Mouse (Mus musculus) MEL (cell line): Measurements from ENCODE around the gene Pcbp2. TPM values are rescaled to one million over a fixed set of nuclear protein-coding genes. Genes with fewer than 3 reads are reported as not detected.

ENCODE experiments used
- DNase-seq: peaks from one replicate; pipeline ENCODE4 v3.0.0; 2011; ENCODE audit warnings: low read depth, low spot score
- H3K27ac ChIP-seq: 2 replicates; pipeline ENCODE4 v1.5.1; 2012; ENCODE audit warnings: low read depth, mild to moderate bottlenecking, control low read depth, low read length, moderate library complexity; ENCODE audit not compliant: control insufficient read depth
- H3K27me3 ChIP-seq, 2 experiments: fragments of 150-350 bp in 1 of 2; sonication (generic) in 1 of 2; 2 replicates each; pipeline ENCODE4 v1.6.1; 2012; ENCODE audit warnings: low read length in 2 of 2, mild to moderate bottlenecking in 2 of 2, improper control_type of control experiment in 1 of 2, moderate library complexity in 1 of 2; ENCODE audit not compliant: insufficient read depth in 2 of 2, control insufficient read depth in 1 of 2
- H3K36me3 ChIP-seq, 2 experiments: 2 replicates each; pipeline ENCODE4 v1.6.1; 2012 to 2014; ENCODE audit warnings: low read length in 2 of 2, improper control_type of control experiment in 1 of 2, inconsistent platforms in 1 of 2, mild to moderate bottlenecking in 1 of 2; ENCODE audit not compliant: insufficient read depth in 2 of 2, control insufficient read depth in 1 of 2
- H3K4me1 ChIP-seq, 2 experiments: fragments of 150-350 bp in 1 of 2; sonication (generic) in 1 of 2; 2 replicates each; pipeline ENCODE4 v1.6.1; 2012; ENCODE audit warnings: low read length in 2 of 2, improper control_type of control experiment in 1 of 2, mild to moderate bottlenecking in 1 of 2; ENCODE audit not compliant: insufficient read depth in 2 of 2, control insufficient read depth in 1 of 2
- H3K4me3 ChIP-seq, 2 experiments: fragments of 150-350 bp in 1 of 2; sonication (generic) in 1 of 2; 2 replicates each; pipeline ENCODE4 v1.5.1; 2012; ENCODE audit warnings: low read depth in 2 of 2, low read length in 2 of 2, mild to moderate bottlenecking in 2 of 2, moderate library complexity in 2 of 2, control low read depth in 1 of 2, improper control_type of control experiment in 1 of 2; ENCODE audit not compliant: control insufficient read depth in 1 of 2, insufficient read depth in 1 of 2
- H3K79me2 ChIP-seq: 2 replicates; pipeline ENCODE4 v1.6.1; 2012; ENCODE audit warnings: mild to moderate bottlenecking, low read length, moderate library complexity; ENCODE audit not compliant: control insufficient read depth, poor library complexity, insufficient read depth
- H3K9ac ChIP-seq: 2 replicates; pipeline ENCODE4 v1.6.1; 2012; ENCODE audit warnings: low read depth, mild to moderate bottlenecking, control low read depth, low read length, moderate library complexity; ENCODE audit not compliant: control insufficient read depth, poor library complexity, severe bottlenecking
- H3K9me3 ChIP-seq: fragments of 150-350 bp; sonication (generic); replicated peaks from 2 replicates; pipeline ENCODE4 v1.6.1; 2012; ENCODE audit warnings: mild to moderate bottlenecking, low read length, improper control_type of control experiment, moderate library complexity; ENCODE audit not compliant: insufficient read depth
- BHLHE40 ChIP-seq: IDR thresholded peaks from 2 replicates; pipeline ENCODE4 v1.6.1; 2012; ENCODE audit warnings: low read depth, mild to moderate bottlenecking, inconsistent platforms, low read length, improper control_type of control experiment, borderline replicate concordance
- CHD1 ChIP-seq: IDR thresholded peaks from 2 replicates; pipeline ENCODE4 v1.6.1; 2012; ENCODE audit warnings: low read depth, mild to moderate bottlenecking, inconsistent platforms, low read length, improper control_type of control experiment
- ELF1 ChIP-seq: IDR thresholded peaks from 2 replicates; pipeline ENCODE4 v1.6.1; 2014; ENCODE audit warnings: low read depth, mild to moderate bottlenecking, inconsistent platforms, low read length, improper control_type of control experiment, moderate library complexity
- EP300 ChIP-seq, 2 experiments: IDR thresholded peaks; 2 replicates each; pipeline ENCODE4 v1.6.1; 2011; ENCODE audit warnings: improper control_type of control experiment in 2 of 2, low read length in 2 of 2, low read depth in 1 of 2, mild to moderate bottlenecking in 1 of 2
- ETS1 ChIP-seq: IDR thresholded peaks from 2 replicates; pipeline ENCODE4 v1.6.1; 2012; ENCODE audit warnings: low read depth, mild to moderate bottlenecking, inconsistent platforms, low read length, improper control_type of control experiment, moderate library complexity
- GATA1 ChIP-seq: IDR thresholded peaks from 2 replicates; pipeline ENCODE4 v1.6.1; 2011; ENCODE audit warnings: low read depth, low read length, improper control_type of control experiment
- HCFC1 ChIP-seq: IDR thresholded peaks from 2 replicates; pipeline ENCODE4 v1.6.1; 2012; ENCODE audit warnings: low read depth, mild to moderate bottlenecking, inconsistent platforms, low read length, improper control_type of control experiment, moderate library complexity
- JUND ChIP-seq: IDR thresholded peaks from 2 replicates; pipeline ENCODE4 v1.6.1; 2011; ENCODE audit warnings: low read depth, mild to moderate bottlenecking, improper control_type of control experiment, low read length
- KAT2A ChIP-seq: conservative IDR thresholded peaks from 2 replicates; pipeline ENCODE4 v1.6.1; 2012; ENCODE audit warnings: low read depth, low read length, improper control_type of control experiment, inconsistent platforms
- MAX ChIP-seq: IDR thresholded peaks from 2 replicates; pipeline ENCODE4 v1.6.1; 2011; ENCODE audit warnings: low read length, improper control_type of control experiment
- MAZ ChIP-seq: IDR thresholded peaks from 2 replicates; pipeline ENCODE4 v1.6.1; 2012; ENCODE audit warnings: low read depth, mild to moderate bottlenecking, inconsistent platforms, low read length, improper control_type of control experiment
- MXI1 ChIP-seq: IDR thresholded peaks from 2 replicates; pipeline ENCODE4 v1.6.1; 2011; ENCODE audit warnings: mild to moderate bottlenecking, low read depth, low read length, improper control_type of control experiment
- NELFE ChIP-seq: IDR thresholded peaks from 2 replicates; pipeline ENCODE4 v1.6.1; 2011; ENCODE audit warnings: low read depth, low read length, improper control_type of control experiment
- NRF1 ChIP-seq: IDR thresholded peaks from 2 replicates; pipeline ENCODE4 v1.6.1; 2014; ENCODE audit warnings: low read depth, mild to moderate bottlenecking, inconsistent platforms, low read length, improper control_type of control experiment, moderate library complexity; ENCODE audit not compliant: poor library complexity, insufficient read depth, severe bottlenecking
- POLR2A ChIP-seq, 2 experiments: IDR thresholded peaks; 2 replicates each; pipeline ENCODE4 v1.6.1; 2011 to 2012; ENCODE audit warnings: low read length in 2 of 2, mild to moderate bottlenecking in 2 of 2, control low read depth in 1 of 2, improper control_type of control experiment in 1 of 2, low read depth in 1 of 2, moderate library complexity in 1 of 2; ENCODE audit not compliant: control insufficient read depth in 1 of 2, insufficient read depth in 1 of 2, poor library complexity in 1 of 2
- POLR2AphosphoS5 ChIP-seq: IDR thresholded peaks from 2 replicates; pipeline ENCODE4 v1.6.1; 2012; ENCODE audit warnings: low read depth, borderline replicate concordance, mild to moderate bottlenecking, inconsistent platforms, low read length, moderate library complexity, mixed read lengths
- RCOR1 ChIP-seq: IDR thresholded peaks from 2 replicates; pipeline ENCODE4 v1.6.1; 2012; ENCODE audit warnings: low read depth, mild to moderate bottlenecking, inconsistent platforms, low read length, improper control_type of control experiment
- SIN3A ChIP-seq: IDR thresholded peaks from 2 replicates; pipeline ENCODE4 v1.6.1; 2012; ENCODE audit warnings: low read length, improper control_type of control experiment, inconsistent platforms
- TBP ChIP-seq: IDR thresholded peaks from 2 replicates; pipeline ENCODE4 v1.8.0; 2011; ENCODE audit warnings: low read depth, low read length, improper control_type of control experiment
- UBTF ChIP-seq: IDR thresholded peaks from 2 replicates; pipeline ENCODE4 v1.6.1; 2012; ENCODE audit warnings: low read depth, mild to moderate bottlenecking, inconsistent platforms, low read length, improper control_type of control experiment, moderate library complexity, borderline replicate concordance; ENCODE audit not compliant: insufficient read depth
- USF1 ChIP-seq: IDR thresholded peaks from 2 replicates; pipeline ENCODE4 v1.6.1; 2014; ENCODE audit warnings: low read depth, mild to moderate bottlenecking, inconsistent platforms, low read length, improper control_type of control experiment, moderate library complexity
- USF2 ChIP-seq, 2 experiments: IDR thresholded peaks; 2 replicates each; pipeline ENCODE4 v1.6.1; 2011 to 2012; ENCODE audit warnings: improper control_type of control experiment in 2 of 2, low read length in 2 of 2, borderline replicate concordance in 1 of 2, inconsistent platforms in 1 of 2, low read depth in 1 of 2, mild to moderate bottlenecking in 1 of 2; ENCODE audit not compliant: insufficient read depth in 1 of 2
- ZC3H11A ChIP-seq: IDR thresholded peaks from 2 replicates; pipeline ENCODE4 v1.6.1; 2012; ENCODE audit warnings: low read depth, mild to moderate bottlenecking, inconsistent platforms, low read length, improper control_type of control experiment
- polyA plus RNA-seq, 2 experiments: library from polyadenylated mRNA; stranded (reverse) in 1 of 2; unstranded in 1 of 2; fragments of >175 nt in 1 of 2; fragments of >200 nt in 1 of 2; gene quantifications; 2 replicates each; pipeline versions ENCODE4 v1.2.1 to v1.2.4; 2012; ENCODE audit warnings: low replicate concordance in 2 of 2, low read depth in 1 of 2; ENCODE audit not compliant: insufficient read length in 2 of 2, insufficient read depth in 1 of 2, missing spikeins in 1 of 2
- total RNA-seq: library from RNA; depleted of rRNA; stranded (reverse); fragments of 300-350 nt; gene quantifications from 2 replicates; pipeline ENCODE4 v1.2.3, GENCODE M21; 2012

The Pcbp2 gene
- total and polyA plus RNA-seq, 3 experiments = 359 to 2,091 (median 977) TPM

GRCm38 (mm10) chr15:102510590-102511284, 40.4 kb downstream of the Pcbp2 start:
- peak overlapping the region; percentile 48 to 57 for H3K4me3 ChIP-seq
- peak overlapping the region; percentile 50 for H3K9ac ChIP-seq
- no peak overlapping the region for H3K27ac ChIP-seq
- H3K27me3 ChIP-seq = no peaks in the 10 kb centered on the region
- no peaks in the 10 kb centered on the region for H3K9me3 ChIP-seq
- peaks cover 0 to 8% of the 10 kb centered on the region in 2 experiments; a peak in 2 of 4 replicates for H3K36me3 ChIP-seq
- H3K79me2 ChIP-seq = no peaks in the 10 kb centered on the region
- peaks cover 5 to 19% of the 10 kb centered on the region in 2 experiments for H3K4me1 ChIP-seq
- peak; percentile 86 for DNase-seq
- TF ChIP-seq NELFE = 0 out of 2 replicates have a peak, but pooled peaks have one; percentile 22
- peak; percentile 30; the same call in 1 of the 2 replicates for TF ChIP-seq ETS1
- TF ChIP-seq NRF1 = 0 out of 2 replicates have a peak, but pooled peaks have one; percentile 2
- peak; percentile 60 to 83 for TF ChIP-seq USF2 (IDR thresholded peaks at IDR 0.05; ENCODE audit: borderline replicate concordance in 1 of 2, insufficient read depth in 1 of 2, low read depth in 1 of 2, low read length in 2 of 2)
- TF ChIP-seq ELF1 = 0 out of 2 replicates have a peak, but pooled peaks have one; percentile 26
- TF ChIP-seq TBP = peak; percentile 42; the same call in 1 of the 2 replicates
- peak; percentile 49; the same call in 1 of the 2 replicates for TF ChIP-seq MXI1
- peak; percentile 32 for TF ChIP-seq HCFC1
- no peak for TF ChIP-seq JUND
- peak; percentile 97 for TF ChIP-seq USF1
- no peak for TF ChIP-seq POLR2AphosphoS5
- TF ChIP-seq POLR2A (IDR thresholded peaks at IDR 0.05; ENCODE audit: control insufficient read depth in 1 of 2, insufficient read depth in 1 of 2, low read depth in 1 of 2, low read length in 2 of 2, poor library complexity in 1 of 2) = peak in 1 of 2 experiments; percentile 39; a peak in 1 of 4 replicates
- no peak for TF ChIP-seq ZC3H11A
- peak; percentile 52; the same call in 1 of the 2 replicates for TF ChIP-seq MAZ
- peak; percentile 72 for TF ChIP-seq MAX
- no peak for TF ChIP-seq EP300 (IDR thresholded peaks at IDR 0.05; ENCODE audit: low read depth in 1 of 2, low read length in 2 of 2)
- no peak for TF ChIP-seq UBTF
- TF ChIP-seq GATA1 = 0 out of 2 replicates have a peak, but pooled peaks have one; percentile 13
- TF ChIP-seq RCOR1 = no peak
- no peak for TF ChIP-seq CHD1
- no peak for TF ChIP-seq KAT2A
- TF ChIP-seq SIN3A = peak; percentile 79
- TF ChIP-seq BHLHE40 = peak; percentile 90
- TF ChIP-seq, all 39 proteins: peak for 15
